Mouse (Mus musculus): Measurements from ENCODE around the gene Gpc6.

GRCm38 (mm10) chr14:117659198-117659761, 734.2 kb downstream of the Gpc6 start:
- TF ChIP-seq POLR2A (IDR thresholded peaks at IDR 0.05; ENCODE audit: insufficient read depth, low read depth, low read length) (no peak), CTCF (IDR thresholded peaks at IDR 0.05; ENCODE audit: insufficient read depth, low read depth, low read length) (no peak)

Data from olfactory bulb, adult 2 months (tissue).